Mouse (Mus musculus) granulocyte monocyte progenitor cell, adult 5-6 weeks (primary cell): ENCODE measurements around the gene Gm45716. TPM values are rescaled to one million over a fixed set of nuclear protein-coding genes. Genes with fewer than 3 reads are reported as not detected.
A peak's percentile ranks its signal among the peaks of the same experiment; 100 is the strongest.

Source experiments
- ATAC-seq: replicated peaks from 2 replicates; pipeline ENCODE4 v1.8.0; 2016; ENCODE audit warnings: mild to moderate bottlenecking, moderate TSS enrichment, inconsistent platforms; ENCODE audit not compliant: poor library complexity, severe bottlenecking
- total RNA-seq, 2 experiments: library from RNA; stranded (forward) in 1 of 2; stranded (reverse) in 1 of 2; fragments of 200-712, 200-1000 nt in 1 of 2; fragments of >200 nt in 1 of 2; fragmentation: Nextera tagmentation in 1 of 2; gene quantifications; 2 replicates each; pipeline ENCODE4 v1.2.3; 2014 to 2017

The Gm45716 gene
- 6.9 and 8.3 TPM in 2 replicates for total RNA-seq (2014; fragmentation: Nextera tagmentation)
- 9.1 and 10.1 TPM in 2 replicates for total RNA-seq (2017)

DNA sequence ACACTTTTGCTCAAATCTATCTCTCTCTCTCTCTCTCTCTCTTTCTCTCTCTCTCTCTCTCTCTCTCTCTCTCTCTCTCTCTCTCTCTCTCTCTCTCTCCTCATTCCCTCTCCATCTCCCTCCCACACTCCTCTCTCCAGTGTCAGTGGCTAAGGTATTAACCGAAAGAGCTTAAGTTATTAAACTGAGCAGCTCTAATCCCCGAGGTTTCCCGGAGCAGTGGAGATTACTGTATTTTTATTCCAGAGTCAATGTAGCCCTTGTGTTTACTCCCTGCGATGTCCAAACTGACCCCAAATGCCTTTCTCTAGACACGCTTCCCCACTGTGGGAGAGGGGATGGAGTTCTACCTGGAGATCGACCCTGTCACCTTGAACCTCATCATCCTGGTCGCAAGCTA is at the start of gene Gm45716:
Gene Gm45716 (plus strand): TSS at position 243 of the 400 bp plus-strand sequence.
- no peak for ATAC-seq

GRCm38 (mm10) chr11:90142393-90142792 is 45.1 kb upstream of the Gm45716 start:
- ATAC-seq, result no peak

DNA sequence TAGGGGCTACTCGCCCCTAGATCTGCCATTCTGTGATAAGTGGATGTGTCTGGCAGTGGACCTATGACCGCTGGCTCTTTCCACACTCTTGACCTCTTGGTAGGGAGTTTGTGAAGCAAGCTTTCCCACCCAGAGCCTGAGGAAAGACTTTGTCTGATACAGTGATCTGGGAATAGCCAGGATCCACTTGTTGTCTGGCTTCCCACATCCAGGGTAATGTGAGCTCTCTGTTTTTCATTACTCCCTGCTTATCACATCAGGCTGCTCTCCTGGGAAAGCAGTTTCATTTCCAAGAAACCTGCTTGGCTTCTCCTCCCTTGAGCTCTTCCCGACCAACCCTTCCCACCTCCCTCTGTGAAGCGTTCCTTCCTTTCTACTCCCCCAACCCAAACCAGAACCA is 44.5 kb upstream of the Gm45716 start:
- no peak for ATAC-seq

- ATAC-seq, result no peak
Measured at GRCm38 (mm10) chr11:90146086-90146860, 41.2 kb upstream of the Gm45716 start.

- no peak for ATAC-seq
Measured at GRCm38 (mm10) chr11:90155066-90155465, 32.4 kb upstream of the Gm45716 start.

GRCm38 (mm10) chr11:90155466-90155865 is 32.0 kb upstream of the Gm45716 start:
- ATAC-seq, result no peak

DNA sequence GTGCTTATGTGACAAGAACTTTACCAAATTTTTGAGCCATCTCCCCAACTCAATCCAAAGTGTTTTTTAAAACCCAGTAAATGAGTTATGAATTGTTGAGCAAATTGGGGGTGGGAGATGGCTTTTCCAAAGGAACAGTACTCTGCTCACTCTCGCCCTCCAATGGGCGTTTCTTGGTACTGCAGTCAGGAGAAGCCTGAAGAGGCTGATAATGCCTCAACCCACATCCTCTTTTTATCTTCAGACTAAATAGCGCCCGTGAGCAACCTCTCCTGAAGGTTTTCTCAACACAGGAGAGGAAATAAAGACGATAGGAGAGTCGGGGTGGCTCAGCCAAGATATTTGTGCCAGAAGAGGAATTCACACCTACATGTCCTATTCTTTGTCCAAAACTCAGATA is 19.7 kb upstream of the Gm45716 start:
- ATAC-seq, result peak; percentile 87

GRCm38 (mm10) chr11:90168338-90169065 is 19.0 kb upstream of the Gm45716 start:
- no peak for ATAC-seq

GRCm38 (mm10) chr11:90169200-90170013 is 18.1 kb upstream of the Gm45716 start:
- peak; percentile 11 for ATAC-seq

DNA sequence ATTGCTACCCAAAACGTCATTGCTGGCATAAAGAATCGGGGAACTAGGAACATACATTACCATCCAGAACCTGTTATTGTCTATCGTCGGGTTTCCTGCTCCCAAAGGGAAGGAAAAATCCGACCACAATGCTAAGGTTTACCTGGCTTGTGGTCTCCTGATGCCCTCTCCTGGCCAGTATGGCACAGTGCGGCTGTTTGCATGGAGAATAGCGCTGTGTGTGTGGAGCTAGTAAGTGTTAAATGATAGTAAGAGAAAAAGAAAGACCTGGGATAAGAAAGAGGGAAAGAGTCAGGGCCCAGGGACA is 17.5 kb upstream of the Gm45716 start:
- peak; percentile 81 for ATAC-seq

GRCm38 (mm10) chr11:90172331-90172730 is 15.2 kb upstream of the Gm45716 start:
- ATAC-seq, result peak; percentile 31

DNA sequence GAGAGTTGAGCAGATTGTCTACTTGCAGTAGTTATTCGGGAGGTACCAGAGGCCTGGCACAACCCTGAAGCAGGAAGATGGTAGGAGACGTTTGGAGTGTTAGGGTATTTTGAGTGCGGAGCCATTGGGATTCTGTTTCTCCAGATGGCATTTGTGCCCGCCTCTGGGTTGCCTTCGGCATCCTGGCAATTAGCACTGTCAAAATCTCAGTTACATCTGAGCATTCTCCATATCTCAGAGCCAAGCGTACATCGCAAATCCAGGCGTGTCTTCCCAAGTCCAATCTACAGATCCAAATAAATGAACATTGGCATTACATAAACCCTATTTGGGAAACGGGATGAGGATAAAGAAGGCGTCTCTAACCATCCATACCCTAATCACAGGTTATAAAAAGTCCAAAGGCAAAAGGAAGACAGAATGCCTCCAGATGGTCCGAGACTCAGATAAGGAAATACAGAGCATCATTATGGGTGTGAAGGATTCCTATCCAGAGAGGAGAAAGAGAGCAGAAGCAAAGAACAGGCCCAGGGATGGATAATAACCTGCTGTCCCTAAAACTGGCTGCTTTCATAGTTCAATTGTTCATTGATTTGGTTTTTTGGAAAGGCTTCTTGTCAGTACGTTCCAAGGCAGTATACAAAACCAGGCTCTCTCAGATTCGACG is 11.7 kb upstream of the Gm45716 start:
- ATAC-seq, result no peak

- no peak for ATAC-seq
Measured at GRCm38 (mm10) chr11:90177389-90177788, 10.1 kb upstream of the Gm45716 start.

DNA sequence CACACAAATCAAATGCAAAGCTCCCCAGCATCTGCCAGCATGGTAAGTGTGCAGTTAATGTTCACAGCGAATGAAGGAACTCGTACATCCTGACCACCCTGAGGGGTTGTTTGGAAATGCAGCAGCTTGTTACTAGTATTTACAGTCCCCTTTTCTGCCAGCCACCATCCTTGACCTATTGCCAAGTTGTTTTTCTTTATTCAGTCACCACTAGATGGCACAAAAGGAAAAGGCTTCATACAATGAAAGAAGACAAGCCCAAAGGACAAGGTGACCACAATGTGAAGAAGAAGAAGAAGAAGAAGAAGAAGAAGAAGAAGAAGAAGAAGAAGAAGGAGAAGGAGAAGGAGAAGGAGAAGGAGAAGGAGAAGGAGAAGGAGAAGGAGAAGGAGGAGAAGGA is 4.1 kb upstream of the Gm45716 start:
- ATAC-seq, result peak; percentile 76

GRCm38 (mm10) chr11:90184756-90185155 is 2.7 kb upstream of the Gm45716 start:
- no peak for ATAC-seq

DNA sequence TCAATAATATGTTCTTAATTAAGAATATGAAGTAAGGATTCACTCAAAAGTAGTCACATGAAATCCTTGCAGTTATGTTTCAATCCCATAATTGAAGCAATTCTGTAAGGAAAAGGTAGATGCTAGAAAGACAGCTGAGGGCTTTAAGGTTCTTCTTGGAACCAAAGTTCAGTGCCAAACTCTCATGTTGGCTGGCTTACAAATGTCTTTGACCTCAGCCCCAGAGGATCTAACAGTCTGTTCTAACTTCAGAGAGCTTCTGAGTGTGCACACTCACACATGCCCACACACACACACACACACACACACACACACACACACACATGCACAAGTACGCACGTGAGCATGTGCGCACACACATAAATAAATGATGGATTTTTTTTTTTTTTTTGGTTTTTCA is 2.7 kb downstream of the Gm45716 start:
- ATAC-seq, result no peak

DNA sequence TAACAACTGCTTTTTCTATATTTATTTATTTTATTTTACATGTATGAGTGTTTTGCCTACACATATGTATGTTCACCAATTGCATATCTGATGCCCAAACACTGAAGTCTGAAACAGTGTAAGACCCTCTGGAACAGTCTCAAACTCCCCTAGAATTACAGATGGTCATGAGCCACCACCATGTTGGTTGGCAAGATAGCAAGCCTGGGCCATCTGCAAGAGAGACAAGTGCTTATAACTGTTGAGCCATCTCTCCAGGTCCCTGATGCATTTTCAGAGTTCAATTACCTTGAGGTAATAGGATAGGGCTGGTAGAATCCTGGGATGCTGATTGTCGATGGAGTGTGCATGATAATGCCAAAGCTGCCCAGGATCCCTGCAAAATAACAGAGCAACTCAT is 7.5 kb downstream of the Gm45716 start:
- ATAC-seq, result no peak

DNA sequence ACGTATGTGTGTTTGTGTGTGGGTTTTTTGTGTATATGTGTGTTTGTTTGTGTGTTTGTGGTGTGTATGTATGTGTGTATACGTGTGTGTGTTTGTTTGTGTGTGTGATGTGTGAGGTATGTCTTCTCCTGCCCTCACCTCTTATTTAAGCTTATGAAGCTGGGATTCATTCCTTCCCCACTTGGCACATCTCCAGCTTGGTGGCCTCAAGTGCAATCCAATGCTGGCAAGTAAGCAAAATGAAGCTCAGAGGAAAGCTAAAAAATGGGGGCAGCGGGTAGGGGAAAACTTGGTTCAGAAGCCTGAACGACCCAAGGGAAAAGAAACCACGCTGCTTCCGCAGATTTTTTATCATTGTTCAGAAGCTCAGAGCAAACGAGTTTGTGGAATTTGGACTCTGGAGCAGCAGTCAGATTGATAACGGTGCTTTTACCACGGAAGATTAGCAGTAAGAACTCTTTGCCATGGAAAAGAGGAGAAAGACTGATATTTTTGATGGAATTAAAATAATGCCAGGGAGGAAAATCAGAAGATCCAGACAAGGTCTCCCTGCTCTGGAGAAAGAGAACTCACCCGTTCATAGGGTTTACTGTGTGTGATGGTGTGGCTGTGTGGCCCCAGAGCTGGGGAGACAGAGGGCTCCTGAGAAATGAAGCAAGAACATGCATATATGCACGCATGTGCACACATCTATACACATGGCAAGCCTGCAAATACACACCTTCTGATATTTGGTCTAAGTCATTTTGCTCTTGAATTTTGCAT is 8.5 kb downstream of the Gm45716 start:
- ATAC-seq, result no peak

- no peak for ATAC-seq
Measured at GRCm38 (mm10) chr11:90196521-90197215, 9.2 kb downstream of the Gm45716 start.
